Mouse (Mus musculus) spleen, adult 12 weeks (tissue): ENCODE results near the gene Csrnp2.

Experiments used
- DNase-seq: peaks from one replicate; pipeline ENCODE4 v3.0.0; 2022; ENCODE audit warnings: low spot score

Gene Csrnp2

GRCm38 (mm10) chr15:100473926-100474503 lies 21.3 kb downstream of the Csrnp2 start:
- no peak for DNase-seq

DNA sequence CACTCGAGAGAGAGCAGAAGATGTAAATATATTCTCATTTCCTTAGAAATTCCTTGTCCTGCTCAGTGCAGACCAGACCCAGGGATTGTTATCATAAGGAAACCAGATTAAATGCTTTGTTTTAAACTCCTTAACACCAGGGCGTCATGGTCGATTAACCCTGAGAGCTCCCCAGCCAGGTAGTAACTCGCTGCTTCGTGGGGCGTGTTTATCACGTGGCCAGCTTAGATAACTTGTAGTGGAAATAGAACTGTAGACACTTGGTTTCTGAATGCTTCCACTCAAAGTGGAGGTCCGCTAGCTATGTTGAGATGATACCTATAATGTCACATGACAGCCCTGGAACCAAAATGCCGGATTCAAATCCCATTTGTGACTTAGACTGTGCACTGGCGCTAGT lies 25.3 kb downstream of the Csrnp2 start:
- no peak for DNase-seq

GRCm38 (mm10) chr15:100469189-100469545 lies 26.1 kb downstream of the Csrnp2 start:
- DNase-seq, result no peak

DNA sequence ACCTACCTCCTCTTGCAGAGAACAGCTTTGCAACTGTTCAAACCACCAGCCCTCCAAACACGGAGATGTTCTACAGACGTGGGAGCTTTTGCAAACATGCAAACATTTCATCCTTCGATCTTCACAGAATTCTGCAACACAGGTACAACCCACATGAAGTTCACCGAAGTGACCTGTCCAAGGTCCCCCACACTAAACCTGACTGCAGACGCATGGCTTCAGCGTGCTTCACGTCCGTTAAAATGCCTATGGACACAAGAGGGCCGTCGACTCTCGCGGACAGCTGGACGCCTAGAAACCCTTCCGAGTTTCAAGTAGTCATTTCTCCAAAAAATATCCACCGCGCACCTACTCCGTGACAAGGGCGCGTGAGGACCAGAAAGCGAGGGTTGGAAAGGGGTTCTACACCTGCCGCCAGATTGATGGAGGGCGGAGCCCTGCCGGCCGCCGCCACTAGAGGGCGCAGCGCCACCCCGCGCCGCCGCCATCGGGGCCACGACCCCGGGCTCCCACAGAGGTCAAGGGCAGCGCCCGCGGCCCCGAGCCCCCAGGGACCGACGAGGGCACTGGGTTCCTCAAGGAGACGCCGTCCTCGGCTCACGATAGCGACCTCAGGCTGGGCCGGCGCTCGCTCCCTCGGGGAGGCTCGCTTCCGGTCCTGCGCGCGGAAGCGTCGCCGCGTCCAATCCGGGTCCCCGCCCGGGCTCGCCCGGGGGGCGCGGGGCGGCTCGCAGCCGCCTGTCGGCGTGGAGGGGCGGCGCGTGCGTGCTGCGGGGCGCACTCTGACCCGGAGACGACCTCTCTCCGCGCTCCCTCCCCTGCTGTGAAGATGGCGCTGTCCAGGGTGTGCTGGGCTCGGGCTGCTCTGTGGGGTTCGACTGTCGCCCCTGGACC lies 26.7 kb downstream of the Csrnp2 start, which contains the start of gene Letmd1:
TSS of gene Letmd1 (plus strand) at position 729 of the 894 bp plus-strand sequence.
- DNase-seq, result peak; percentile 73

DNA sequence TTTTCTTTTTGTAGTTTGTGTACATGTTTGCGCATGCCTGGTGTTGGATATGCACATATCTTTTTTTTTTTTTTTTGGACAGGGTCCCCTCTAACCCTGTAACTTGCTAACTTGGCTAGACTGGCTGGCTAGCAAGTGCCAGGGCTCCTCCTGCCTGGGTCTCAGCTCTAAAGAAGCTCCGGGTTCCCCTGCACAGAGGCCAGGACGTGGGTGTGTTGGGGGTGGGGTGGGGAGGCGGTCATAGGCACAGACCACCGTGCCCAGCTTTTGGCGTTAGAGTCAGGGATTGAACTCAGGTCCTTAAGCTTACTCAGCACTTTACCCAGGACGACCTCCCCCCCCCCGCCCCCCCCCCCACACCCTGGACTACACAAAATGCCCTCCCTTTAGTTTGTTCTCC lies 27.6 kb downstream of the Csrnp2 start:
- no peak for DNase-seq

- no peak for DNase-seq
Observed at GRCm38 (mm10) chr15:100465432-100465831, 29.9 kb downstream of the Csrnp2 start.

DNA sequence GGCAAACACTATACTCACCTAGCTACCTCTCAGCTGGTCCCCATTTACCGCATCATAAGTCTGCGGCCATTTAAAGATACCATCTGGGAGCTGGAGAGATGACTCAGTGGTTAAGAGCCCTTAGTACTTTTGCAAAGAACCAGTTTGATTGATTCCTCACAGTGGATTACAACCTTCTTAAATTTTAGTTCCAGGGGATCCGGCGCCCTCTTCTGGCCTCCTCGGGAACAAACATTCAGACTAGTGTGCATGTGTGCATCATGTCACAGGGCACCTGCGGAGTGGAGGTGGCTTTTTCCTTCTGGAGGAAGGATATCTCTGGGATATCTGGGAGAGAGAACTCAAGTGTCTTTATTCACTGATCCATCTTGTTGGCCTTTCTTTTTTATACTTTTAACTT lies 31.6 kb downstream of the Csrnp2 start:
- peak; percentile 53 for DNase-seq

DNA sequence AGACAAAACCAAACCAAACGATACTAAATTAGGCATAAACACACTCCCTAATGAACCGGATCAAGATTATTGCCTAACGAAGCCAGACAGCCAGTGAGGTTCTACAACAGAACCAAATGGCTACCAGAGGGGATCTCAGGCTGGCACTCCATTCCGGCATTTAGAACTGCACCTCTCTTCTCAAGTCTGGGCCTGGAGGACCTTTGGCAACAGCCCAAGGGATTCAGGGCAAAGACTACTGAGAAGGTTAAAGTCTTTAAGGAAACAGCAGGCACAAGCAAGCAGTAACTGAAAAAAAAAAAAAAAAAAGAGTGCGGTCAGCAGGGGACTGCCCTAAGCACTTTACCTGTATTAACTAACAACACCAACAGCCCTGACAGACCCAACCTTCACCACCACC lies 33.2 kb downstream of the Csrnp2 start:
- no peak for DNase-seq

DNA sequence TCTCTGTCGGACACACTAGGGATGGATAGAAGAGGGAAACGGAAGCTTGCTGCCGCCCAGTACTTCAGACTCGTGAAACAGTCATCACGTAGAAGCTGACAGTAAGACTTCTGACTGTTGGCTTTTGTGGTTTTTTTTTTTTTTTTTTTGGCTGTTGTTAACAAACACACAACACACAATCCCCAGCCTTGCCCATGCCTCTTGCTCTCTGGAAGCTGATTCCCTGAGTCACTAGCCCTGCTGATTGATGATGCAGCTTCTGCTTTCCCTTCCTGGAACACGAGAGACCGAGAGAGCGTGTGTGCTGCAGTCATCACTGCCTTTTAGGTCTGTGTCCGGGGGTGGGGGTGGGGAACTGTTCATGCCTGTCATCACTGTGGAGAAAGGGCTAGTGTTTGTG lies 33.6 kb downstream of the Csrnp2 start:
- DNase-seq, result no peak

- peak; percentile 60 for DNase-seq
Observed at GRCm38 (mm10) chr15:100460942-100461341, 34.3 kb downstream of the Csrnp2 start.

DNA sequence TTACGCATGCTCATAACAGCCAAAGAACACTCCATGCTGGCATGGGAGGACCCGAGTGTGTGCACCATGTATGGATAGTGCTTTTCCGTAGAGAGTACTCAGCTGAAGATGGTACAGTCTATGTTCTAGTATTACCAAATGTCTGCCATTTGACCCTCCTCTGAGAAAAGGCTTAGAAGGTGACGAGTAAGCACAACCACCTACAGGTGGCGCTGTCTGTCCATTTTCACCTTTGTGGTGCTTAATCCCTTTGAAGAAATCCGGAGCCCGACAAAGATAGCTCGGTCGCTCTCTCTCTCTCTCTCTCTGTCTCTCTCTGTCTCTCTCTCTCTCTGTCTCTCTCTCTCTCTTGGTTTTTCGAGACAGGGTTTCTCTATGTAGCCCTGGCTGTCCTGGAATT lies 37.2 kb downstream of the Csrnp2 start:
- peak; percentile 54 for DNase-seq

DNA sequence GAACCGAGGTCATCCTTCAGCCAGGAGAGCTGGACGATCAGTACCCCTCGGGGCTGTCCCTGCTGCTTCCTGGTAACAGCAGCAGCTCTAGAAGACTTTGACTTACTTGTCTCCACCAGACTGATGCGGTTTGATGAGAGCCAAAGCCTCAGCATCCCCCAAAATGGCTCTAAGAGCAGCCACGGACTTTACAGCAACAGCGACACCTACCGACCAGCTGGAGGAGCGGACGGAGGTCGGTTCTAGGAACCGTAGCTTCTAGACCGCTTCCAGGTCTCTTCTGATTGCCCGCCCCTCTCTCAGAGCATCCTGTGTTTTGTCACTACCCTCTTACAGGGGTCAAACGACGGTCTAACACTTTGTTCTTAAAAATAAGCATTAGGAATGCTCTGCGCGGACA lies 37.9 kb downstream of the Csrnp2 start:
- DNase-seq, result peak; percentile 62

GRCm38 (mm10) chr15:100456356-100456991 lies 38.8 kb downstream of the Csrnp2 start:
- no peak for DNase-seq

DNA sequence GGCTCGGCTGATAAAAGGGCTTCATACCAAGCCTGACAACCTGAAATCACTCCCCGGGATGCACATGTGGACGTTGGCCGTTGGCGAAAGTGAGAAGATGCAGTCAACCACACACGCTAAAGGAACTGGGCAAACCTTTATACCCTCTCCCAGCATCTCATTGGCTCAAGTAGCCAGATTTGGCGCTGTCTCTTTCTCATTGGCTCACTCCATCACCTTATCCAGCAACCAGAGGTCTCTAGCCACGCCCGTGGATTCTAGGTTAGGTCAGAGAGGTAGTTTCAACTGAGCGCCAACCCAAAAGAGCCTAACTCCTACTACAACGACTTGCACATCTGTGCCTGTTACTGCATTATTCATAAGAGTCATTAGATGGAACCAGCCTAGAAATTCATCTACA lies 42.8 kb downstream of the Csrnp2 start:
- DNase-seq, result no peak

- no peak for DNase-seq
Observed at GRCm38 (mm10) chr15:100451245-100451644, 44.0 kb downstream of the Csrnp2 start.

DNA sequence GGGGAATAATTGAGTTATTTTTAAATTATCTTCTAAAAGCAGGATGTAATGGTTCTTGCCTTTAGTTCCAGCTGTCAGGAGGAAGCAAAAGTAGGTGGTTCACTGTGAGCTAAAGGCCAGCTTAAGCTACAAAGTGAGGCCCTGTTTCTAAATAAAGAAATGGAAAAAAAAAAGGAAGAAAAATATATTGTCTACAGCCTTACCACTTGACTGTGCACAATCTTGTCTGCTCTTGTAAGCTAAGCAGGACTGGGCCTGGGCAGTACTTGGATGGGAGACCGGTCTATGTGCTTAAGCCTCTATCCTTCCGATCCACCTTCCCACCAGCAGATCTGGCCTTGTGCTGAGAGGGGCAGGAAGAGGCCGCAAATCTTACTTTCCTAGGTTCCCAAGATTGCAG lies 45.8 kb downstream of the Csrnp2 start:
- no peak for DNase-seq

GRCm38 (mm10) chr15:100448572-100448971 lies 46.7 kb downstream of the Csrnp2 start:
- DNase-seq, result no peak

DNA sequence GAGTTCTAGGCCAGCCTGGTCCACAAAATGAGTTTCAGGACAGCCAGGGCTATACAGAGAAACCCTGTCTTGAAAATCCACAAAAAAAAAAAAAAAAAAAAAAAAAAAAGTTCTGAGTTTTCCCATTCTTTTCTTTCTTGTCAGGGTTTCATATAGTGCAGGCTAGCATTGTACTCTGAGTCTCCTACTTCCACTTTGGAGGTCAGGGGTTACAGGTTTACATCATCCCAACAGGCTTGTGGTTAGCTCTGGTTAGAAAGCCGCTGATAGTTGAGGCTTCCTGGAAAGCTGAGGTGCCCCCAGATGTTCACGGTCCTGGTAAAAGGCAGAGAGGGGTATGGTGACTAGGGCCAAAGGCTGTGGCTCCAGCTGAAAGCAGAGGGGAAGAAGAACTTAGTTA lies 48.4 kb downstream of the Csrnp2 start:
- no peak for DNase-seq

GRCm38 (mm10) chr15:100443126-100443922 lies 52.0 kb downstream of the Csrnp2 start:
- DNase-seq, result peak; percentile 70

DNA sequence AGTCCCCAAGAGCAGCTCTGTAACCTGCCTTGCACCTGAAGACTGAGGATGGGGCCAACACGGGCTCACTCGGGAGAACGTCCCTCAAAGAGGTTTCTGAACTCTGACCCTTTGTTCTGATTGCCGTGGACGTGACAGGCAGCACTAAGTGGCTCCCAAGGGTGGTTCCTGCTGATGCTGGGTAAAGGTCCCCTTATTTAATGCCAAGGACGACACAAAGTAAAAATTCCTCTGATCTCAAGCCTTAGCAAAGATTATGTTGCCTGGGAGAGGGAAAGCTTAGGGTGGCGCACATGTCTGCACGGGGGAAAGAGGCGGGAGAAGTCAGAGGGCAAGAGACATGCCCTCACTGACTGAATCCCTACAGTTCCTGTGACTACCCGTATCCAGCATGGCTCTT lies 58.8 kb downstream of the Csrnp2 start:
- no peak for DNase-seq

DNA sequence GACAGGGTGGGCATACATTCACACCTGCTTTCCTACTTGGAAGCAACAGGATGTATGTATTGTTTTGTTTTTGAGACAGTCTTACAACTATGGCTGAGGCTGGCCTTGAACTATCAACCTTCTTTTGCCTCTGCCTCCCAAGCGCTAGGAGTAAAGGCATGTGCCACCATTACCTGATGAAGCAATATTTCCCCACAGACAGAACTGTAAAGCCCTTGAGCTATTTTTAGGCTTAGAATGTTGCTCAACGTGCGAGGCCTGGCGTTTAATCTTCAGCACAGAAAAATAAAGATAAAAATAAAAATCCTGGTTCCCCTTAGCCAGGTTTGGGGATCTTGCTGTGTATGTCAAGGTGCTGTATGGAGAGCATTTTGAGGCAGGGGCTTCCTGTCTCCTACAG lies 59.2 kb downstream of the Csrnp2 start:
- DNase-seq, result no peak

GRCm38 (mm10) chr15:100433234-100433633 lies 62.1 kb downstream of the Csrnp2 start:
- DNase-seq, result no peak
